Mouse (Mus musculus): ENCODE measurements around the gene F830045P16Rik. TPM values are rescaled to one million over a fixed set of nuclear protein-coding genes. Genes with fewer than 3 reads are reported as not detected.
"Not testable (repeated sequence)": the region's sequence is repeated elsewhere in the genome, so short reads cannot be mapped to it uniquely, and the experiment has no call there.

Gene F830045P16Rik
- polyA plus RNA-seq, 1 experiment = not detected

DNA sequence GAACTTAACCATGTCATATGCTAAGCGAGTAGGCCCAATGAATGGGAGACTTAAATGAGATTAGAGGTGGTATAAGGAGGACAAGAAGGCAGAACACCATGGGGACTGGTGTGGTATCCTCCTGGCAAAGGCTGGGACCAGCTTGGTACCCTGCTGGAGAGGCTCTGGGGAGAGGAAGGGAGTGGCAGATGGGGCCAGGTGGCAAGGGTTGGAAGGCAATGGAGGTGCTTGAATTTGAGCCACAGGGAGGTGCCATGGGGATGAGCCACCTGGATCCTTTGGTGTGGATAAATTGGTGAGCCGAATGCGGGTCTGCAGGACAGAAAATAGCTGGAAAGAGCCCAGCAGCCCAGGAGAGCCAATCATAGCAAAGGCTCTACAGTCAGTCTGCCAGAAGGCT lies 8.5 kb upstream of the F830045P16Rik start:
- DNase-seq (ENCODE audit: low read depth) = no peak

- DNase-seq (ENCODE audit: low read depth) = no peak
These were observed 8.0 kb upstream of the F830045P16Rik start for GRCm38 (mm10) chr2:129544448-129544847.

DNA sequence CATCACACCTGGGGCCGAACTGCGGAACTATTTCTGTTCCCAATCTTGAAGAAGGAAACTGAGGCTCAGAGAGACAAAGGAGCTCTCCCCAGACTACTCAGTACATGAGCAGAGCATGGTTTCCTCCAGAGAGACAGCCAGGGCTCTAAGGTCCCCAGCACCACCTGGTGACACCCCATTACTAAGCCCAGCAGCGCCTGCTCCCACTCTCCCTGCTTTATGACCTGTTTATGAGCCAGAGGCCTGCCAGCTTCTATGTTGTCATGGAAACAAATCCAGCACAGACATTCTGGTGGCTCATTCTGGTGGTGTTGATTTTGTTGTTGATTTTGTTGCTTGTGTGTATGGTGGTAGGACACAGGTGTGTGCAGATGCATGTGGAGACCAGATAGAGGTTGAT lies 3.6 kb upstream of the F830045P16Rik start:
- no peak for DNase-seq (ENCODE audit: low read depth)

- DNase-seq (ENCODE audit: low read depth) = no peak
These were observed 2.8 kb upstream of the F830045P16Rik start for GRCm38 (mm10) chr2:129539175-129539574.

GRCm38 (mm10) chr2:129537926-129538325 lies 1.5 kb upstream of the F830045P16Rik start:
- no peak for DNase-seq (ENCODE audit: low read depth)

GRCm38 (mm10) chr2:129537360-129537759 lies 958 bp upstream of the F830045P16Rik start:
- no peak for DNase-seq (ENCODE audit: low read depth)

GRCm38 (mm10) chr2:129536926-129537325 lies 524 bp upstream of the F830045P16Rik start:
- no peak for DNase-seq (ENCODE audit: low read depth)

DNA sequence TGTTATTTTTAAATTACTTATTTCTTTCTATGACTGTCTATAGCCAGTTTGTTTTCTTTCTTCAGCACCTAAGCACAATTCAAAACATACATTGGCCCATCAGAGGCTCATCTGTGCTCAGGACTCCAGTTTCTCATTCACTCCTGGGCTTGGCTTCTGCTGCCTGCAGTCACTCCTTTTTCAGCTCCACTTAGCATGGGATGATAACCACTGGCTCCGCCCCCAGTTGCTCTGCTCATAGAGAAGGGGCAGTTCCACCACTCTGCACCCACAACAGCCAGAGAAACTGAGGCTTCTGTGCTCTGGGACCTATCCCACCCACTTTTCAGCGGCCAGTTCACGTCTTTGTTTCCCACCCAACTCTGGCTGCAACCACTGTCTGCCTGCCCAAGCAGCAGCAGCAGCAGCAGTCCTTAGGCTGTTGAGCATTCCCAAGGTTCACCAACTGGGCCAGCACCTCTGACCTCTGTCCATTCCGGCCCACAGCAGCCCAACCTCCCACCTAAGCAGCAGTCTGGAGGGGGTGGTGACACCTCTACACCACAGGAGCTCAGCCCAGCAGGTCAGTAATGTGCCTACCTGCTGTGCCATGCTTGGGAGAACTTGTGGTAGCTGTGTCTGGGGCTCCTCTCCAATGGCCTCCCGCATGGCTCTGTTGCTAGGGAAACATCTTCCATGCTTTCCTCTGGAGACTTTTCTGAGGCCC lies 1.4 kb downstream of the F830045P16Rik start:
- no peak for DNase-seq (ENCODE audit: low read depth)

DNA sequence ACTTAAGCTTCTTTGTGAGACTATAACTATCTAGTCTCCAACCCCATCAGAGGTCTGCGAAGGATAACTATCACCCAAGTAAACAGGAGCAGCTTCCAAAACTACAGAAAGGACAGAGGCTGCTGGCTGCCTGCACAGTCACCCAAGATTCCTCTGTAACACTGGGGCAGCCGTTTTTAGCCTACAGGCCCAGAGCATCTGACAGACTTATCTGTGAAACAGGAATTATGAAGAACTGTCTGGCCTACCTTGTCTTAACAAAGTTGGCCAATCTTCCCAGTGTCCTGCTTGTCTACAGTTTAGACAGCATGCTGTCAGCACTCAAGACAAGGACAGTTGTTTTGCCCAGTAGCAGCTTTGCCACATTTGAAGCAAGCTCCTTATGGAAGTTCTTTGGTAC lies 4.5 kb downstream of the F830045P16Rik start:
- DNase-seq (ENCODE audit: low read depth) = no peak

- DNase-seq (ENCODE audit: low read depth) = no peak
These were observed 5.3 kb downstream of the F830045P16Rik start for GRCm38 (mm10) chr2:129531102-129531501.

DNA sequence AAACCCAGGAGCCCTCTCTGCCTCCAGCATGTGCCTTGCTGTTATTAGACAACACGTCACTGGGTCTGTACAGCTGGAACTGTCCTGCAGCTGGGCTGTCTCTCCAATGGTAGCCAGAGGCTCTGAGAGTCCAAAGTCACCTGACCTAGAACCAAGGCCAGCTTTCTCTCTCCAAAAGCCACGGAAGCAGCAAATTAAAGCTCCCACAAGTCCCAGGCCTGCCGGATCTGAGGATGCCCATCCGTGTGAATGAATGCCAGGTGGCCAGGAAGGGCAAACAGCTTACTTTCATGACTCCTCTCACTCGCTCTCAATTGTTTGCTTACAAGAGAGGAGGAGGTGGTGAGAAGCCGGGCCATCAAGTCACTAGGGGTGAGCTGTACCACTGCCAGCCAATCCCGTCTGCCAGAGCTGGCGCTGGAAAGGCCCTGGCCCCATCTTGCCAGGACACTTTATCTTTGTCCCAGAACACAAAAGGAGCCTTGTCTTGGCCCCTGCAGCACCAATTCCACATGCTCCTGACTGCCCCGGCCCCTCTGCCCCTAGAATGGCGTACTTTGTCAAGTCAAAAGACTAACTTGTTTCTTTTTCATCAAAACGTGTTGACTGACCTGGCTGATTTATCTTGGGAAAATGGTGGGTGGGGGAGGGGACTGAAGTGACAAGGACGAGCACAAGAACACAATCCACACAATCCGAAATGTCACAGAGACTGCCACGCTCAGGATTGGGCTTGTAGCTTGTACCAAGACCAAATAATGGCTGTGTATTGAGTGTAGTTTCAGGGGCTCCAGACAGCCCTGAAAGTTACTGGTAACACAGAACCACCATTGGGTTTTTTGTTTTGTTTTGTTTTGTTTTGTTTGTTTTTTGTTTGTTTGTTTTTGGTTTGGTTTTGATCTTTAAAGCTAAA lies 6.8 kb downstream of the F830045P16Rik start:
- DNase-seq (ENCODE audit: low read depth) = no peak

- DNase-seq (ENCODE audit: low read depth) = no peak
These were observed 8.5 kb downstream of the F830045P16Rik start for GRCm38 (mm10) chr2:129527916-129528315.

DNA sequence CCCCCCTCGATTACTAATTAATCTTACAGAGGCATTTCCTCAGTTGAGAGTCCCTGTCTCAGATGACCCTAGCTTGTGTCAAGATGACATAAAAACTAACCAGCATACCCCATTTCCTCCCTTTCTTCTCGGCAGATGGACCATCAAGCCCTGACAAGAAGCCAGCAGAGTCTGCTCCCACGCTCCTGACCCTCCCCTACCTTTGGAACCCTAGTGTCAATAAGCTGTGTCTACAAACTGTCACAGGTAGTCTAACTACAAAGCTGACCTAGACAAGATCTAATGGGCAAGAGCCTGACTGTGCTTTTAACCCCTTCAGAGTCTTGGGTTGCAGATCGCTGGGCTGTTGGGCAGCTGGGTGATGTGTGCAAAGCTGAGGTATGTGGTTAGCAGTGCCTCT lies 10.1 kb downstream of the F830045P16Rik start:
- no peak for DNase-seq (ENCODE audit: low read depth)

DNA sequence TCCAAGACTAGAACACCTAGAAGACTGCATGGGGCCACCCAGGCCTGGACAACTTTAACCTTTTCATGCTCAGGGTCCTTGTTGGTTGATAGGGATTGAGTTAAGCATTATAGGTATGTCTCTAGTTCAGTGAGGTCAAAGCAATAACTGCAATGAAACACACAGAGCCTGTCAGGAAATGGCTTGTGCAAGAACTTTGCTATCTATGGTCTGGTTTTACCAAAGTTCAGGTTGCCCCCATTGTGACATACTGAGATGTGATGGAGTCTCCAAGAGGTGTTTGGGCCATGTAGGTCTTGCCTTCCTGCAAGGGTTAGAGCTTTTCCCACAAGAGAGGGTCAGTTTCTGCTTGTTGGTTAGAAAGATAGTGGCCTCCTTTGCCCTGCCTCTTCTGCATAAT lies 10.8 kb downstream of the F830045P16Rik start:
- DNase-seq (ENCODE audit: low read depth) = no peak

- DNase-seq (ENCODE audit: low read depth) = no peak
These were observed 17.9 kb downstream of the F830045P16Rik start for GRCm38 (mm10) chr2:129518526-129518925.

DNA sequence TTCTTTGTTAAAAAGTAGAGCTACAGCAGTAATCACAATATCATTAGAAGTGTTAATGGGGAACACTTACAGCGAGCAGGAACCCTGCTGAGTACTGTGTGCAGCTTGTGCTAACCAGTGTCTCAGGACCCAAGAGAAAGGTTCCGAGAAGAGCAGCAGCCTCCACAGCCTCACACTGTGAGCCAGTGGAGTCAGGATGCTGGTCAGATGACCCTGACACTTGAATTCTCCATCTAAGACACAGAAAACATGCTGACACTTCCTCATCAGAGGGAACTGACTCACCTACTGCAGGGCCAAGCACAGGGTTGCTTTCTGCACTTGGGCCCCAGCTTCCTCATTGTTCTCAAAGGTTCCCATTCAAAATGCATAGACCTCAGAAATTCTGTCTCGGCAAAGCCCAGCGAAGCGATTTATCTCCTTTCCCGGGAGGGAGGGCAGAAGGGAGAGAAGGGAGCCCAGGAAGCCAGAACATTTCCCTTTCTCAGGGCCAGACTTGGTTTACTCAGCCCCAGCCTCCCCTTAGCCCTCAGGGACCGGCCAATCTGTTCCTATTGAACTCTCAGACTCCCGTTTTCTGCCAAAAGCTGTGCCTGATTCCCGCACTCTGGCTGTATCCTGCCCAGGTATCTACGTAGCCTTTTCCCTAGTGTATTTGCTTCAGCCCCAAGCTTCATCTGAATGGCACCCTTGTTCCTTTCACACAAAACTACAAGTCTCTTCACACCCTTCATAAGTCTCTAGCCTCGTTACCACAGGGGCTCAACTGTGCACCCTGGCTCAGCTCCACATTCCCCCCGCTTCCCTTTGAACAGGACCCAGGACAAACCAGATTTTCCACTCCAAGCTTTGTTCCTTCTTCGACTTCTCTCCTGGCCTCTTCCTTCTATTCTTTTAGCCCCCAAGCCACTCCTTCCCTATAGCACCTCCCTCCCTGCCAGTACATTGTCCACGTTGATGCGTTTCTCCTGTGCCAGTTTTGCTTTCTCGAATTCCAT lies 21.2 kb downstream of the F830045P16Rik start:
- no peak for DNase-seq (ENCODE audit: low read depth)

GRCm38 (mm10) chr2:129514401-129514667 lies 22.1 kb downstream of the F830045P16Rik start:
- no peak for DNase-seq (ENCODE audit: low read depth)

DNA sequence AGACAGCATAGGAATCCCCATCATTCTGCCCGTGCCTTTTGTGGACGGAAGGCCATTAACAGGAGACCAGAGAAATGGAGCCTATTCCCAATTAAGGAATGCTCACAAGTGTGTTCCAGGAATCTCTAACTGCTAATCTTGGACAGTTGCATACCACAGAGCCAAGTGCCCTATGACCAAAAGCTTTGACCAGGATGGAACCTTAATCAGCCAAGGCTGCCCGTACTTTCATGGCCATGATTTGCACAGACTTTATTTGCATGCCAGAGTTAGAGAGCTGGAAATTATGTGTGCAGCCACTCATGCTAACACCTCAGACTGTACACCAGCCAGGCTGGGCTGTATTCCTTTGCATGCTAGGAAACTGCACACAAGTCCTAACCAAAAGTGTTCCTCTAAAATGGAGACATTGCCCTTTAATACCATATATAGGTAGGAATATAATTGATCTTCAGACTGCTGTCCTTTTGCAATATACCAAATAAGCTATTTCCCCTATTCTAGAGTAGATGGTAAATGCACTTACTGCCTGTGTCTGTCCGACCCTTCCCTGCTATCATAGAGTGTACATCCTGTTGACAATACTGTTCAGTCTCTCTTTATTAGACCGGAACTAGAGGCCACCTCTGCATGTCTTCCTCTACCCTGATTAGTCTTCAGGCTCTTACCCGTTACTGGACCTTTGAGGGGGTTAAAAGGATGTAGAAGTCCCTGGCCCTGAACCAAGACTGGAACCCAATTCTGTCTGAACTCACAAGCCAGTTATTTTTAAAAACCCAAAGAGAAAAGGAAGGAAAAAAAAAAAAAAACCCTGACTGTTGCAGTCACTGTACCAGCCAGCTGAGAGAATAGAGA lies 22.6 kb downstream of the F830045P16Rik start:
- no peak for DNase-seq (ENCODE audit: low read depth)

GRCm38 (mm10) chr2:129512147-129512546 lies 24.3 kb downstream of the F830045P16Rik start:
- not testable (repeated sequence) for DNase-seq (ENCODE audit: low read depth)

GRCm38 (mm10) chr2:129502641-129503040 lies 33.8 kb downstream of the F830045P16Rik start:
- DNase-seq (ENCODE audit: low read depth) = no peak

All from gonadal fat pad, adult 2 months (tissue).